In genomic region chr5:47956451-47956850, GRCm38 (mm10) we compare ENCODE assay signal across 16 mouse cellular contexts. TPM values are rescaled to one million over a fixed set of nuclear protein-coding genes. Genes with fewer than 3 reads are reported as not detected.
"Had no signal": no experiment of that assay in that cellular context is flagged by ENCODE, and none has a peak within 500 bp of the region (broad histone marks: within the 10 kb centered on the region; RNA-seq: fewer than 3 reads in every experiment).

No protein-coding gene starts in this region.

- H3K4me3 ChIP-seq: lung, embryonic 15.5 days; megakaryocyte, embryonic 14.5 days; midbrain, embryonic 13.5 days; midbrain, embryonic 15.5 days; neural tube, embryonic 12.5 days; stomach, embryonic 15.5 days had no signal

- DNase-seq: lung, adult 18-20 months; lung, postnatal 14 days; lung, postnatal 36 days; right cerebral cortex, postnatal 14 days; thymus, adult 2 months; thymus, postnatal 25 days; thymus, postnatal 4 days had no signal

- H3K4me1 ChIP-seq: lung, embryonic 15.5 days; megakaryocyte, embryonic 14.5 days; midbrain, embryonic 13.5 days; midbrain, embryonic 15.5 days; neural tube, embryonic 12.5 days; stomach, embryonic 15.5 days had no signal

RNA-seq across cellular contexts. Expression of gene Slit2, which starts 26.5 kb away (rescaled TPM):
- total RNA-seq: megakaryocyte progenitor cell, adult 5-6 weeks; monocyte, adult 5-6 weeks had no signal
- polyA plus RNA-seq: macrophage had no signal
